Mouse (Mus musculus) intestine, embryonic 16.5 days (tissue): ENCODE measurements around the gene Gm10770. TPM values are rescaled to one million over a fixed set of nuclear protein-coding genes. Genes with fewer than 3 reads are reported as not detected.
"Not testable (repeated sequence)": the region's sequence is repeated elsewhere in the genome, so short reads cannot be mapped to it uniquely, and the experiment has no call there.

ENCODE experiments used
- ATAC-seq: fragments of 200-750 bp; cut with Nextera tagmentation; 2 replicates; pipeline ENCODE4 v1.8.0; 2017; ENCODE audit warnings: moderate TSS enrichment, moderate library complexity
- H3K27ac ChIP-seq: fragments of 300-500 bp; sonication (generic); 2 replicates; pipeline ENCODE4 v1.5.1; 2014; ENCODE audit warnings: mild to moderate bottlenecking, low read length
- H3K27me3 ChIP-seq: fragments of 300-500 bp; sonication (generic); replicated peaks from 2 replicates; pipeline ENCODE4 v1.6.1; 2014; ENCODE audit warnings: low read length, control low read depth, mixed read lengths; ENCODE audit not compliant: control insufficient read depth, insufficient read depth
- H3K36me3 ChIP-seq: fragments of 300-500 bp; sonication (generic); 2 replicates; pipeline ENCODE4 v1.6.1; 2014; ENCODE audit warnings: low read length, control low read depth; ENCODE audit not compliant: control insufficient read depth, insufficient read depth
- H3K4me1 ChIP-seq: fragments of 300-500 bp; sonication (generic); 2 replicates; pipeline ENCODE4 v1.6.1; 2014; ENCODE audit warnings: low read length, control low read depth, mixed read lengths; ENCODE audit not compliant: control insufficient read depth, insufficient read depth
- H3K4me2 ChIP-seq: fragments of 300-500 bp; sonication (generic); 2 replicates; pipeline ENCODE4 v1.6.1; 2014; ENCODE audit warnings: low read depth, low read length, control low read depth
- H3K4me3 ChIP-seq: fragments of 300-500 bp; sonication (generic); 2 replicates; pipeline ENCODE4 v1.5.1; 2014; ENCODE audit warnings: mild to moderate bottlenecking, low read length
- H3K9ac ChIP-seq: fragments of 300-500 bp; sonication (generic); 2 replicates; pipeline ENCODE4 v1.6.1; 2014; ENCODE audit warnings: low read depth, low read length
- H3K9me3 ChIP-seq: fragments of 300-500 bp; sonication (generic); 2 replicates; pipeline ENCODE4 v1.6.1; 2016; ENCODE audit warnings: low read length, control low read depth; ENCODE audit not compliant: control insufficient read depth
- WGBS: fragments of 180-500 bp; shearing (Covaris S2); extraction: QIAGEN DNeasy Blood & Tissue Kit; methylation state at CpG from one replicate; pipeline ENCODE4 v1.1.7; 2014; 5-methylcytosine and 5-hydroxymethylcytosine counted together
- polyA plus RNA-seq: library from polyadenylated mRNA; unstranded; fragments of >200 nt; fragmentation: Nextera tagmentation; extraction: Ambion mirVana; gene quantifications from 2 replicates; pipeline ENCODE4 v1.2.1, GENCODE M21; 2015

Gm10770 gene
- polyA plus RNA-seq, 1 experiment from 2014 or later: not detected

DNA sequence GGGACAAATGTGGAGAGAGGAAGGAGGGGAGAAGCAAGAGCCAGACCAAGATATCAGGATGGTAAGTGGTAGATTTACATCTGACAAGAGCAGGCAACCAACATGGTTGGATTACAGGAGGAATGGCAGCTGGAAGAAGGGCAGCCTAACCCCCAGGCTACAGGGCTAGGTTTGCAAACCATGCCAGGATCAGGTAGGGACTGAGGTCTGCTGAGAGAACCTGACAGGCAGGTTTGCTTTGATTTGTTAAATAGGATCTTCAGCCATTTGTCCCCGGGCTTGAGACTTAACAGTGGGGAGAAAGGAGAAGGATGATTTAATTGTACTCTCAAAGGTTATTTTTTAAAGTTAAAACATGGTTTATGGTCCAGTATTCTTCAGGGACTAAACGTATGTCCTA lies 46.7 kb downstream of the Gm10770 start:
- no peak for ATAC-seq
- H3K9me3 ChIP-seq: no peaks in the 10 kb centered on the region
- no peak overlapping the region for H3K9ac ChIP-seq
- H3K4me1 ChIP-seq: peaks cover 7% of the 10 kb centered on the region
- H3K36me3 ChIP-seq: peaks cover 2% of the 10 kb centered on the region; the same call in 1 of the 2 replicates
- H3K27ac ChIP-seq: no peak overlapping the region
- H3K27me3 ChIP-seq: no peaks in the 10 kb centered on the region
- H3K4me3 ChIP-seq: no peak overlapping the region
- WGBS: 71% methylated on average over 2 of the region's 2 CpGs
- H3K4me2 ChIP-seq: no peak overlapping the region

DNA sequence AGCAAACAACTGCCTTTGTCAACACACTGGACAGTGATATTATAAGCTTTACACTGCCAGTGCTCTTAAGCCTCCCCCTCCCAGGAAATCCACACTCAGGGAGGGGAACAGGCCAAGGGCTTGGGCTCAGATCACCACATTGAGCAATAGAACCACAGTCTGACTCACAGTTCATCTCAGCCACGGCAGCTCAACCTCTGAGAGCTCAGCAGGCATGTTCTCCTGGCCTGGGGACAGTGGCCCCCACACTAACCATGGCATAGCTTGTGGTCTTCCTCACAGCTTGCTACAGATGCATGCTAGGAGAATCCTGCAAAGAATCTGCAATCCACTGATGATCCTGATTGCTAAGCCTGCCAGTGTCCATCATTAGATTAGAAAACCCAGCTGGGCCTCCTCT lies 47.5 kb downstream of the Gm10770 start:
- not testable (repeated sequence) for H3K4me2 ChIP-seq, H3K4me1 ChIP-seq, H3K27me3 ChIP-seq, H3K36me3 ChIP-seq, H3K27ac ChIP-seq, H3K9me3 ChIP-seq, ATAC-seq, H3K4me3 ChIP-seq, H3K9ac ChIP-seq
- WGBS: 67% methylated on average over 1 of the region's 1 CpGs

Other genes with a start within 250 kb of the Gm10770 start
- 6.9 and 7.0 TPM in 2 replicates for gene Zfp120, start 43.0 kb downstream of the Gm10770 start, polyA plus RNA-seq
- not detected in 2 replicates for gene Gm14139, start 2.1 kb upstream of the Gm10770 start, polyA plus RNA-seq
- gene Zfp937, start 38.4 kb upstream of the Gm10770 start, polyA plus RNA-seq: 7.2 and 8.3 TPM in 2 replicates
- gene Gm21994, start 75.9 kb upstream of the Gm10770 start, polyA plus RNA-seq: 3.0 and 3.4 TPM in 2 replicates
- gene Gm14124, start 77.8 kb upstream of the Gm10770 start, polyA plus RNA-seq: 0.04 TPM in 1 of 2 replicates, not detected in the other
- gene Gm10130, start 144.0 kb upstream of the Gm10770 start, polyA plus RNA-seq: 1.8 and 3.3 TPM in 2 replicates
- 4.7 and 5.5 TPM in 2 replicates for gene 3300002I08Rik, start 183.1 kb upstream of the Gm10770 start, polyA plus RNA-seq